Mouse (Mus musculus) retina, adult 2 months (tissue): Measurements from ENCODE around the gene Plekha8.
A peak's percentile ranks its signal among the peaks of the same experiment; 100 is the strongest.

Source experiments
- DNase-seq: peaks from one replicate; pipeline ENCODE4 v3.0.0-alpha.2; 2012; ENCODE audit warnings: low read depth, low spot score

The Plekha8 gene

DNA sequence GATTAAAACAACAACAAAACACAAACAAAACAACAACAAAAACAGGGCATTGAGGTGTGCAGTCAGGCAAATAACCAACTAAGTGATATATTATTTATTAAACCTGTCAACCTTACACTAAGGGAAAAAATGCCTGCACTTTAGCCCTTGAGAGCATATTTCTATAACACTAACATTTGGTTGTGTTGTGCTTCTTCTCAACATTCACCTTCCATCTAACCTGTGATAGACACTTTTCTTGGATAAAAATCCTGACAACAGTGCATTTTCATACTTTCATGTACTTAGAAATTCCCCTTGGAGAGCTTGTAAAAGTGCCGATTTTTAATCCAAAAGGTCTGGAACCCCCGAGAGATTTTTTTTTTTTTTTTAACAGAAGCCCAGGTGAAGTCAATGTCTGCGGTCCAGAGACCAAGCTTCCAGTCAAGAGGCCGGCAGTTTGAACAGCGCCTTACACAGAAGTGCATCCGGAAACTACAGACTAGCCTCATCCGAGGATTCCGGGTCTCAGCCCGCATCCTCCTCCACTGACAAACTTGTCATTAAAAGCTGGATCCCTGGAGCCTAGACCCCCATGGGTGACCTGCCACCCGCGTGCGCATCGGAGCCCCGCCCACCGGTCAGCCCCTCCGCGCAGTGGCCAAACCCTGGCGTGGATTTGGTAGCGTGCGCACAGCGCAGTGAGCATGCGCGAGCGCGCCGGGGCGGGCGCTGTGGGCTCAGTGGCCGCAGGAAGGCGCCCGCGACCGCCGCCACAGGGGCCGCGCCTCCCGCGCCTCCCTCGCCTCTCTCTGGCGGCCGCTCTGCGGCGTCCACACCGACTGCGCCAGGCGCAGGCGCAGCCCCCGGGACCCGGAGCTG is at the start of gene Plekha8:
Plekha8 (plus strand) TSS at position 643 of the 861 bp plus-strand sequence.
- peak; percentile 89 for DNase-seq

DNA sequence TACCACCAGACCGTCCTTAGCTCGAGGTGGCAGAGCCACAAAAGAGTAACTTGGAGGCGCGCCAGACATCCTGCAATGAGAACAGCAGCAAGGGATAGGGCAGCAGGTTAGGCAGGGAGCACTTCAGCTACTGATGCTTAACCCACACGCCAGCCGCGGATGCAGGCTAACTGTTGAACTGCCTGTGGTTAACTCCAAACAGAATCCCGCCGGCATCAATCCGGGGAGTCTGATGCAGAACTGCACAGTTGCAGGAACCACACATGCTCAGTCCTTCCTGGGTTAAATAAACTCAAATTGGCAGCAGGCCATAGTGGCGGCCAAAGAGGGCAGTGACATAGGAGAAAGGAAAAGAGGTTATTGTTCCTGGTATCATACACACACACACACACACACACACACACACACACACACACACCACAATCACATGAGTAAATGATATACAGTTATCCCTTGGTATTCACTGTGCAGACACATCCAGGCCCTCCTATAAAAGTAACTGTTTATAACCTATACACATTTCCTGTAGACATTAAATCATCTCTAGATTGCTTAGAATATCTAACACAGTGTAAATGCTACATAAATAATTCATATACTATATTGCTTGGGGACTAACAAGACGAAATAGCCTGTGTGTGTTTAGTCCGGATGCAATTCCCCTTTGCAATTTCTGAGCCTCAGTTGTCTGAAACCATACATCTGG is 46.4 kb upstream of the Plekha8 start:
- no peak for DNase-seq

DNA sequence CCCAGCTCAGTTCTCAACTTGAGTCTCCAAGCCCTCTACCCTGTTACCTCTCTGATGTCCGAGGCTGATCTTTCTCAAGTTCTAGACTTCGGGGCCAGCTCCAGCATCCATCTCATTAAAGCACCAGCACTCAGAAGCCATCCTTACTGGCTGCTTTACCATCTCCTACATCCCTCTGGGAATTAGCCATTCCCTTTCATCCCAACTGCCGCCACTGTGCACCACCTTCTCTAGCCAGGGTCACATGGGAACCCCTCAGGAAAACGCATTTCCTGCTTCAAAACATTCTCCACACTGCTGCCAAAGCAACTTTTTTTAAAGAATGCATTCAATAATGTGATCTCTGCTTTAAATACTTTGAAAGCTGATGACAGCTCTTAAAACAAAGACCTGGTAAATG is 45.6 kb upstream of the Plekha8 start:
- DNase-seq, result no peak

DNA sequence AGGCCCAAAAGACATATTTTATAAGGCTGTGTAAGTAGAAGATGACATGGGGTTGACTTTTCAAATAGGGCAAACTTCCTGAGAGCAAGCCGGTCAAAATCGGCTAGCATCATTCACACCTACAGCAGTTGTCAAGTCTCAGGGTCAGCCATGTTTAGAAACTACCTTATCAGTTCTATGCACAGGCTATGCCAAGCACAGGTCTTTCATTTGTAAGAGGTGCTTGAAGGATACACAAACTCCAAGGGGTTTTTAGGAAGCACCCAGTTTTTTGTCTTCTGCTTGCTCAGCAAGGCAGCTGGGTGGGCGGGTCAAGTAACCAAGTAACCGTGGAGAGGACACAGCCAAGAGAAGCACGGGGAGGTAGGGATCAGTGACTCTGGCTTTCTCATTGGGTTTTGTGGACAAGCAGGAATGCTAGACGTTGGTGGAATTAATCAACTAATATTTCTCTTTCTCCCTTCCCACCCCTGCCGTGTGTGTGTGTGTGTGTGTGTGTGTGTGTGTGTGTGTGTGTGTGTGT is 44.0 kb upstream of the Plekha8 start:
- DNase-seq, result no peak

DNA sequence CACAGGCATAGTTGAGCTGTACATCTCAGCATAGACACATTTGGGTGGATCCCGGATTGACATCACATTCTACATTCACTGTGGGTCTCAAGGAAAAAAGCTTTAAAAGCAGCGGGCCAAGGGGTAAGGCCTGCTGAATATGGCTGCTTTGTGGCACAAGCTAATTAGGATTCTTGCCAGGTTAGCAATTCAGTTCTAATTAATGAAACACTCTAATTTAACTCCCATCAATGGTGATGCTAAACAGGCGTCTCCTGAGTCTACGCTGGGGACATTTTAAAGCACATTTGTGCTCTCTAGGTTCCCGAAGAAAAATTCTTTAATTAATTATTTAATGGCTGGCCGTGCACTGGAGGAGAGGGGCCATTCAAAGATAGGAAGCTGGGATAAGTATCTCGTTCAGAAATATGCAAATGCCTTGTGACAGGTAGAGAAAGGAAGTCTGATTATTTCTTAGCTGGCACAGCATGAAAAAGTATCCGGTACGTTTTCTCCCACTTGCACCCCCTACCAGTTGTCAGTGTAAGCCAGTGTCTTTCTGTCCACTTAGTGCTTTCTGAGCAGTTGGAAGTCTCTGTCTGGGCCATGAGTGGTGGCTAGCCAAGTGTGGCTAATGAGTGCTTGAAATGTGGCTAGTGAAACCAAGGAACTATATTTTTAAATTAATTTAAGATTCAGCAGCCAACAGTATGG is 42.0 kb upstream of the Plekha8 start:
- DNase-seq, result no peak

DNA sequence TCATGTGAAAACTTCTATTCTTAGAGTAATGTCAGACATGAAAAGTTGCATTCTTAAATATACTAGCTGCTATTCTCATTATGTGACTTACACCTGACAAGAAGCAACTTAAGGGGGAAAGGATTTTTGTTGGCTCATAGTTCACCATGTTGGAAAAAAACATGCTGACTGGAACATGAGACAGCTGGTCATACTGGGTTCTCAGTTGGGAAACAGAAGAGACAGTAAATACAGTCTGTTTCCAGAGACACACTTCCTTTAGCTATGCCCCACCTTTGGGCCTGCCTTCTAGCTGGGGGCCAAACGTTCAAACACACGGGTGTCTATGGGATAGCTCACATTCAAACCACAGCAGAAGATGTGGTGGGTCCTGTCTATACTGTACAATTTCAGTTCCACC is 41.3 kb upstream of the Plekha8 start:
- no peak for DNase-seq

DNA sequence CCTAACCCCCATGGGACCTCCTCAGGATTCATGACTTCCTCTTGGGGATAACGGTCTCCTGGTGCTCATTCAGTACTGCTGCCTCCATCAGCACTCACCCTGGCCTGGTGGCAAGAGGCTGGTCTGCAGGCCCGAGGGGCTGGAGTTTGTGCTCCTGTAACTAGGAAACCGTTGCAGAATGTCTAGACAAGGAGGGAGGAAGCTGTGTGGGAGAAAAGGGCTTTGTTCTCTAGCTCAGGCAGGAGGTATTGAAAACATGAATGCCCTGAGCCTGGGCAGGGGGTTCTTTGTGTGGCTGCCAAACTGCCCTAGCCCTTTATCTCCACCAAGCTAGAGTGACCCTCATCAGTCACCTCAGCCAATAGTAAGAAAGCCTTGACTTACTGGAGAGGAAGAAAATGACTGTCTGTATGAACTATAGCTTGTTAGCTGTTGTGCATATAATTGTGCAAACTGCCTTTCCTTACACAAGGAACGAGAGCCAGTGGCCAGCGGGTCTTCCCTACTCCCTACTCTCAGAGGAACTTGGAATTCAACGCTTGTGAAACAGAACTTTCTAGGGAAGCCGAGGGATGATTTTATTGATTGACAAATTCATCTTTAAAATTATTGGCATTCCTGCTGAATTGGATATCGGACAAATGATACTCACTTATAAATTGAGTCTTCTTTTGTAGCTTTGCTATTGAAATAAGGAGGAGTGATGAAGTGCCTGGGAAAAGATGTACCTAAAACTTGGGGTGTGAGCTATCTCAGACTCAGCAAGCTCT is 40.4 kb upstream of the Plekha8 start:
- DNase-seq, result no peak

DNA sequence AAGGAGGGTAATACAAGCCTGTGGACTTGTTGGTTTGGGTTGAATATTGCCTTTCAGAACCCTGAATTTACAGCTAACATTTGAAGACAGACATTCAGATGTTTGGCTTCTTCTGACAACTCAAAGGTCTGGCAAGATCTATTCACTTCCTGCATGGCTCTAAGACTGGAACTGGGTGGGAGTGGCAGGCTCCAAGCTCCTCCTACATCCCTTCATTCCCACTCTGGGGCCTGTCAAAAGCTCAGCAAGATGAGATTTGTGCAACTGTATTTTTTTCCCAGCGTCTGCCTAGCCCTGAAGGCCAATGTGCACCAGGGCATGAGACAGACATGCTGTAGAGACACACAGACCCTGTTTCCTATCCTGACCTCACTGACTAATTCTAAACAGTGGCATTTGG is 39.1 kb upstream of the Plekha8 start:
- DNase-seq, result no peak

DNA sequence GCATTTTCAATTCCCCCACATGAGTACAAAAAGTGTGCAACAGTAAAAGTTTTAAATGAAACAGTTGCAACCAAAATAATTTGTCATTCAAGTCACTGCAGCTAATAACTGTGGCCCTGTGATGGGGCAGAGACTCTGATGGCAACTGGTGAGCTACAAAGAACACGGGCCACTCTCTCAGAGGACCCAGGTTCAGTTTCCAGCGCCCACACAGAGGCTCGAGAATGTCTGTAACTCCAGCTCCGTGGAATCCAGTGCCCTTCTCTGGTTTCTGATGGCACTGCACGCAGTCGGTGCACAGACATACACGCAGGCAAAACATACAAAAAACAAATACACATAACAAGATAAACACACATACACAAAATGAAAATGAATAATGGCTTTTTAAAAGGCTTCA is 37.2 kb upstream of the Plekha8 start:
- DNase-seq, result no peak

DNA sequence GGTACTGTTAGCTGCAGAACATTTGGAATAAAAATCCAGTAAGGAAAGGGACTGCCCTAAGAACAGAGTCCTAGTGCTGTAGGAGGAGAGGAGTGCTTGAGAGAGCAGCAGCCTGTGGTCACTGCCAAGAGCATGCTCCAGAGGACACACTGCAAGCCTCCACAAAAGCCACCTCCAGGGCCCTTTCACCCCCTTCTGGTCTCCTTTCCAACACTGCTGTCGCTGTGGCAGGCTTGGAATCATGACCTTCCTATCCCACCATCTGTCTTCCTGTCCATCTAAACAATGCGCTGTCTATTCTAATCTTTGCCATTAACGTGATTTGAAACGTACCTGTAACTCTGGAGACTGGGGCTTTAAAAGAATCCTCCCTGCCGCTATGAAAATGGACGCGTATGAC is 36.4 kb upstream of the Plekha8 start:
- DNase-seq, result no peak

DNA sequence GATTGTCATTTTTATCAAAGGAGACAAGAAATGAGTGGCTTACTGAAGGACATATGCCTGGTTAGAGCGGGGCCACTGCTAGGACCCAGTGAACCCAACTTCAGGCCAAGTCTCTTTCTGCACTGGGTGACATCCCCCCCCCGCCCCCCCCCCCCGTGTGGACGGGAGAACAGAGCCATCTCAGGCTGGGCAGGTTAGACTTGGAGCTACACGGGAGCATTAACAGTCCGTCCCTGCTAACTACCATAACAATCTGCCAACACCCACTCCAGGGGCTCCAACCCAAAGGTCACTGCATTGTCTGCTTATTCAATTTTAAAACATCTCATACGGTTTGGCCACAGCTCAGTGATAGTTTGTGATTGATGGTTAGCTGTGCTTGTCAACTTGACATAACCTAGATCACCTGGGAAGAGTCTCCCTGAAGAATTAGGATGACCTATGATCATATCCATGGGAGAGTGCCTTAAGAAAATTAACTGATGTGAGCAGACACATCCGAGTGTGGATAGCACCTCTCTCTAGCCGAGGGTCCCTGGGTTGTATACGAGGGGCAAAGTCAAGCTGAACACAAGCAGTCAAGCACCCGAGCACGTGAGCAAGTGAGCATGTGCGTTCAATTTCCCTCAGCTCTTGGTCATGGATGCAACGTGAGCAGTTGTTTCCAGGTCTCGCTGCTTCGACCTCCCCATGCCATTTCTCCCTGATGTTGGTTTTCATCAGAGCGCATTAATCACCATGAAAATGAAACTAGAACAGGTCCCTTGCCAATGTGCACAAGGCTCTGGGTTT is 32.7 kb upstream of the Plekha8 start:
- DNase-seq, result no peak

DNA sequence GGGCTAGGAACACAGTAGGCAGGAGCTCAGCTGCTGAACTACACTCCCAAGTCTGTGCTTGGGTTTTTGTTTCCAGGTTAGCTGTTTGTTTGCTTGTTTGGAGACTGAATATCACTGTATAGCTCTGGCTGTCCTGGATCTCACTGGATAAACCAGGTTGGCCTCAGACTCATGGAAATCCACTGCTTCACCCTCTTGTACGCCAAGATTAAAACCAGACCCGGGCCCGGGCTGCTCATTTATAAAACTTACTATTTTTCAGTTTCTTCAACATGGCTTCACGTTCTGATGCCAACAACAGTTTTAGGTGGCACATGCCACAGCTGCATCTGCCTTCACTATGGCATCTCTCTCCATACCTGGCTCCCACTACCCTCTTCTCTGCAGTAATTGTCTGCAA is 31.4 kb upstream of the Plekha8 start:
- no peak for DNase-seq

DNA sequence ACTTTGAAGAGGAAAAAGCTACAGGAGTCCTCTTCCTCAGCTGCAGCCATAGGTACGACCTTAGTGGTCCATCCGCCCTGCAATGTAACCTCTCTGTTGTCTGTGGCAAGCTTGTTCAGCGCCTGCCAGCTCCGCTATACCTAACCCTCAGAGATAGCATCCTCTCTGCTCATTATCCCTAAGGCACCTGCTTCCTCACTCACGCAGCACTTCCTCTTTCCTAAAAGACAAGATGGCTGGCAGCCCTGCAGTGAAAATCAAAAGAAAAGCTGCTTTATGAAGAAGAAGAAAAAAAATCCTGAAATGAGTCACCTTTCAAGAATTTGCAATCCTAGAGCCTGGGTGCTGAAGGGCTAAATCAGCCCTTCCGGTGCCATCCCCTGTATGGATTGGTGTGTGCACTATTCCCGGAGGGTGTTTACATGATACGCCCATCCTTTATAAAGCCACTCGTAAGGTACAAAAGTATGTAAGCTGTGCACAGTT is 30.4 kb upstream of the Plekha8 start:
- no peak for DNase-seq

DNA sequence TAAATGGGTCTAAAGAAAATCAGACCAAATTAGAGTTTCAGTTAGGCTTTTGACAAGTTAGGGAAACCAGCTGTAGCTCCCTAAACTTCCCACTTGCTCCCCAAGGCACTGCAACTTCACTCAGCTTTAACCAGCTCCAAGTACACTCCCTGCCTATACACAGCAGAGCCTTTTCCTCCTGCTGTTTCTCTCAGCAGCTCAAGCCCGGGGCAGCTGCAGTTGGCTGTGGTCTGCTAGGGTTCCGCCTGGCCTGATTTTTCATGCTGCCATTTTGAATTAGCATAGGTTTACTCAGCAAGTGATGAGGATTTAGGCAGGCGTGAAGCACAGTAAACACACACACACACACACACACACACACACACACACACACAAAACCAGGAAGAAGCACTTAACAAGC is 29.9 kb upstream of the Plekha8 start:
- DNase-seq, result no peak

DNA sequence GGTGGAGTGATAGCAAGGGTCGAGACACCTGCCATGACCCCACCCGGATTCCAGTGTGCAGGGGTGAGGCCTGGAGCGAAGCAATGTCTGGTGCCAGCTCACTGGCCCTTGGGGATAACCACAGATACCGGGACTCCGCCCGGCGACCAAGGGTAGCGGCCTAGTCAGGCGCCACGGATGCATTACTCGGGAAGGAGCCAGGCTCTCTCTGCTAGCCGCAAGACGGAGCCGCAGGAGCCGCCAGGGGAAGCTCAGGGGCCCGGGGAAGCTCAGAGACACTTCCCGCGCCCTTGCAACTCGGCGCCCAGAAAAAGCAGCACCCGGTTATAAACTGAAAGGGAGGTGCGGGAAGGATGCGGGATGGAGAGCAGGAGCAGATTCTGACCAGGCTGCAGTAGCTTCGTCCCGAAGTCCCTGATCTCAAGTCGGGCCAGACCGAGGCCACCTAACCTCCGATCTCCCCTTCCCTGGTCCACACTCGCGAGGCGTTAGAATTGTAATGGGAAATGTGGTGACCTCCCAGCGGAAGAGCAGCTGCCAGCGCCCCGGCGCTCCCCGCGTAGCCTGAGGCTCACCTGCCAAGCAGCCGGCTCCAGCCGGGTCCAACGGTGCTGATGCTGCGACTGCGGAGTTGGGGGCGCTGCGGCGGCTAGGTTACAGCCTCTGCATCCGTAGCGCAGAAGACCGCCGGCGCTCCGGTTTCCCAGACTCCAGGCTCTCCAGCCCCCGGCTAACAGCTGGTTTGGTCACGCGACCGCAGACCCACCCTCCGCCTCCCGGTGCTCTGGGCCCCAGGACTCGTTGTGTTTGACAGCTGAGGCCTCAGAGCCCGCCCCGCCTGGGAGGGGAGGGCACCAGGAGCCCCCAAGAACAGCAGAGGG is 29.0 kb upstream of the Plekha8 start, which contains the start of gene Scrn1:
Scrn1 (minus strand) TSS at position 825 of the 881 bp plus-strand sequence.
- DNase-seq, result no peak

DNA sequence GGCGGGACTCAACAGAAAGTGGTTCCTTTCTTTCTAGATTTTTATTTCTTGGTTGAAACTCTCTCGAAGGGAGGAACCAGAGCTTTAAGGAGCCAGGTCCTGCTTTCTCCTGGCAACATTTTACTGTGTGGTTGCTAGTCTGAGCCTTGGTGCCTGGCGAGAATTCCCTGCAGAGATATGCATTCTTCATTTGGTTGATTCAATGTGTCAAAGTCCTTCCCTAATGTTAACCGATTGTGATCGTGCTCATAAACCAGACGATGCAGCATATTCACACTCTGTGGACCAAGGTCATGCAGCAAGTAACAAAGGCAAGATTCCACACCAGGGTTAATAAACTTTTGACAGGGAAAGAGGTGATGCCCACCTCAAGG is 28.4 kb upstream of the Plekha8 start:
- no peak for DNase-seq

DNA sequence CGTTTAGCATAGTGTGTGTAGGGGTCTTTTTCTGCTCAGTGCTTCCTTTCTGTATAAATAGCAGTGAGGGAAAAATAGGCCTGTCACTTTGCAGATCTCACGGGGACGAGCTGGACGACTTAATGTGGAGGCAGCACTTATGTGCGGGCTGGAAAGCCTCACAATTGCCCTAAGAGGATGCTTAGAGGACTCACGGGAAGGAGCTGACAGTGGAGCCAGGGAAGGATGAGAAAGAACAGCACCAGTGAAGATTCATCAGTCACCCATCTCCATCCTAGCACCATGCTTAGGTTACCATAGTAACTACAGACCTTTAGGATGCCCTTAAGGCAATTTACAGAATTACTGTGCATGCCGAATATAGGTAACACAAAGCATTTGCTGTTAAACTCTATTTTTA is 25.1 kb upstream of the Plekha8 start:
- no peak for DNase-seq

DNA sequence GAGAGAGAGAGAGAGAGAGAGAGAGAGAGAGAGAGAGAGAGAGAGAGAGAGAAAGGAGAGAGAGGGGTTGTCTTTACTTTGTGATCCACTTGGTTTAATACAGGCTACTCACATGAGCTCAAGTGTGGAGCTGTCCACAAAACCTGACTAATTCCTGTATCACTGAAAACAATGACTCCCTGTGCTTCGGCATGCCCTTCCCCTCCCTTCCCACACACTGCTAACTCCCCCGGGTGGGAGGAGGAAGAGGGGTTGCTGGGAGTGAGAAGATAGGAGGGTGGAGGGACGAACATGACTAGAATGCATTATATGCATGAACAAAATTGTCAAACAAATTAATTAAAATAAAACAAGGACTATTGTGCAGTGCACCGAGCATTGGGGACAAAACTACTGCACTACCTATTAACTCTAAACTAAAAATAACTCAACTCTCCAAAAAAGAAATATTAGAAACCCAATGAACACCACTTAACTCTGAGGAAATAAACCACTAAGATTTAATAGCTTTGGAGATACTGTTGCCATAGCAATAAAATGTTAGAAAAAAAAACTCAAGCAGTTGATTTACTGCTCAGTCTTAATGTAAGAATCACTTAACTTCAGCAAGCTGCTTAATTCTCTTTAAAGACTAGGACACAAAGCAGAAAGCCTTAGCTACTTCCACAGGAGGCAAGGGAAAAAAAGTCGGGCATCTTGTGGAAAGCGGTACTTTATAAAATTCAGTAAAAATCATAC is 21.5 kb upstream of the Plekha8 start:
- no peak for DNase-seq

DNA sequence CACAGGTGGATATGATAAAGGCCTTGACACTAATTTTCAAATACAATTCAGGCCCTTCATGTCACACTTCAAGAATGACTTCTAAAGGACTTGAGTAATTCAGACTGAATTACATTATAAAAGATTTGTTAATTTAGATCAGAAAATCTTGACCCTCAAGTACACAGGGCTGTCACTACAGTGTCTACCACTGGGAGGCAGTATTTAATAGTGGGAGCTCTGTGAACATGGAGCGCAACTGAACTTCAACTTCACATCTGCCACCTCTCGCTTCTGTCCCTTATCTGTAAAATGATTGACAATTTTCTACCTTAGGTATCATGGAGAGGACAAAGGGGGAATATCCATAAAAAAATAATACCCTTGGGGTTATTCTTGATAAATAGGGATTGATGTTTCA is 8.7 kb upstream of the Plekha8 start:
- DNase-seq, result no peak
